Mouse (Mus musculus) c-Kit-positive CD71-positive TER-119-negative erythroid progenitor cells, embryonic 14.5 days (primary cell): ENCODE data around the gene Bst2.
A peak's percentile ranks its signal among the peaks of the same experiment; 100 is the strongest.

Experiments
- DNase-seq: peaks from one replicate; pipeline ENCODE4 v3.0.0-alpha.2; 2013; ENCODE audit warnings: low read depth

Gene Bst2

DNA sequence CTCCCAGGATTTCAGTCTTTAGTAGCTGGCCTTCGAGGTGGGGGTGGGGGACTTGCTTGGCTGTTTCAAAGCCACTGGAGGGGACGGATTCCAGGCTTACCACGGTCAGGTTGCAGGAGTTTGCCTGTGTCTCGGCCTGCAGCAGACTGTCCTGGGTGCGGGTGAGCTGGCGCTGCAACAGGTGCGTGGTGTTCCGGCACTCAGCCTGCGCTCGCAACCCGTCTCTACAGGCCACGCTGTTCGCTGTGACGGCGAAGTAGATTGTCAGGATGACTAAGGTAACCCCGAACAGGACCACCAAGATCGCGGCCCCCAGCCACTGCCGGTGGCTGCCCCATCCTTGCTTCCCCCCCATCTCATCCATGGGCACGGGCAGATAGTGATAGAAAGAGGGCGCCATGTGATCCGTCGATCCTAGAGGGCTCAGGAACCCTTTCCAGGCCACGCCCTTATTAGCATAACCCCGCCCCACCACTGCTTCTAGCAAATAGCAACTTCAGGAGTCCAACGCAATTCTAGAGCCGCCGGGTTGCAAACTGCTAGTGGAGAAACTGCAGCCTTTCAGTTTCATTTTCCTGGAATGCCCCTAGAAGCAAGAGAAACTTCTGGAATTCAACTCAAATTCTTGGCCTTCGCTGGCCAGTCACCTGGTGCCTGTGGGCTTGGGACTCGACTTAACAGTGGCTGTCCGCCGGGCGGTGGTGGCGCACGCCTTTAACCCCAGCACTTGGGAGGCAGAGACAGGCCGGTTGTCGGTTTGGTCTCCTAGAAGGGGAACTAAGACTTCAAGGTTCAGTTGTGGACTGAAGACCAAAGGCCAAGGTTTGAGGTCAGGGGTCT, at the start of gene Bst2:
Bst2 (minus strand) TSS at position 429 of the 840 bp plus-strand sequence.
- DNase-seq, result peak; percentile 98

DNA sequence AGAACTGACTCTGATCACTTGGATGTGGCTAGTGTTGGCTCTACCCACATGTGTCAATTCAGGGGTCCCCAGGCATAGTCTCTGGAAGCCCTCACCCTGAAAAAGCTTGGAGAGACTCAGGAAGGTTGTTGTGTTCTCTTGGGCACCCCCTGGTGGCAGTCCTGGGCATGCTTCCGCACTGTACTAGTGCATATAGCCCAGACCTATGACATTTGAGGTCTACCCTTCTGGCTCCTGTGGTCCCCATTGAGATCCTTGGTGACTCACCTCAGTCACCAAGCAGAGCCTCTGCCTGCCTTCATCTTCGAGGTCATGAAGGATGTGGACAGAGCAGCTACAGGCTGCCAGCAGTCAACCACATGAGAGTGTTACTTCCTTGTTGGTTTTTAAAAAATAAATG, 49.6 kb upstream of the Bst2 start:
- no peak for DNase-seq

DNA sequence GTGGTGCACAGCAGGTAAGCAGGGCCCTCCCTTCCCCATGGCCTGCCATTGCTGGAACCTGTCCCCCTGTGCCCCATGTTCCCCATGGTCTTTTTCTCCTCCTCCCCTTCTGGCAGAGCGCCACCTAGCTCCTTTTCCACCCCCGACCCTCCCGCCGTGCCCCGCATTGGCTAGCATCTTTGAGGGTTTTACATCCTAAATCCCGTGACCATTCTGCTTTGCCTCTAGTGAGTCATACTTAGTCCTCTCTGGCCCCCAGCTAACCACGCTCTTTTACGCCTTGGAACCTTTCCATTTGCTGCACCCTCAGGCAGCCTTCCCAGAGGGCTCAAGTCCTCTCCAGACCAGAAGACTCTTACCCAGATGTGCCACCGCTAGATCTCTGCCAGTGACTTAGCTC, 42.9 kb upstream of the Bst2 start:
- DNase-seq, result no peak

DNA sequence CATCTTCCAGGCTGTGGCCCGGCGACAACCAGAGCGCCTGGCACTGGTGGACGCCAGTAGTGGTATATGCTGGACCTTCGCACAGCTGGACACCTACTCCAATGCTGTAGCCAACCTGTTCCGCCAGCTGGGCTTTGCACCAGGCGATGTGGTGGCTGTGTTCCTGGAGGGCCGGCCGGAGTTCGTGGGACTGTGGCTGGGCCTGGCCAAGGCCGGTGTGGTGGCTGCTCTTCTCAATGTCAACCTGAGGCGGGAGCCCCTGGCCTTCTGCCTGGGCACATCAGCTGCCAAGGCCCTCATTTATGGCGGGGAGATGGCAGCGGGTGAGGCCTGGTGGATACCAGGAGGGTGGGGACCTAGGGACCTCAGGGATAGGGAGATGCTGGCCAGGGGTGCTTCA, 42.2 kb upstream of the Bst2 start:
- no peak for DNase-seq

DNA sequence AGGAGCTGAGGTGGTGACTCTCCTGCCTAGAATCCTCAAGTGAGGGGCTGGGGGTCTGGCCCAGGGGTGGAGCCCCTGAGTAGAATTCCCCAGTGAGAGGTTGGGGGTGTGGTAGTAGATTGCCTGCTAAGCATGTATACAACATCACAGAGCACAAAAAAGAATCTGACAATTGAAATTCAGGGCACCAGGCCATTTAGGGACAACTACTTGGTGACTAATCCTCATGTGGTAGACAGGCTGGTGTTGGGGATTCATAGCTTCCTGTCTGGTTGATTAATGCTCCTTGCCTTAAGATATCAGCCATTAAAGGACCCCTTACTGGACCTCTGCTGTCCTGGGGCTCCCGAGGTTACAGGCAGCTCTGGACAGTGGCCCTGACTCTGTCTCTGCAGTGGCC, 41.8 kb upstream of the Bst2 start:
- no peak for DNase-seq

DNA sequence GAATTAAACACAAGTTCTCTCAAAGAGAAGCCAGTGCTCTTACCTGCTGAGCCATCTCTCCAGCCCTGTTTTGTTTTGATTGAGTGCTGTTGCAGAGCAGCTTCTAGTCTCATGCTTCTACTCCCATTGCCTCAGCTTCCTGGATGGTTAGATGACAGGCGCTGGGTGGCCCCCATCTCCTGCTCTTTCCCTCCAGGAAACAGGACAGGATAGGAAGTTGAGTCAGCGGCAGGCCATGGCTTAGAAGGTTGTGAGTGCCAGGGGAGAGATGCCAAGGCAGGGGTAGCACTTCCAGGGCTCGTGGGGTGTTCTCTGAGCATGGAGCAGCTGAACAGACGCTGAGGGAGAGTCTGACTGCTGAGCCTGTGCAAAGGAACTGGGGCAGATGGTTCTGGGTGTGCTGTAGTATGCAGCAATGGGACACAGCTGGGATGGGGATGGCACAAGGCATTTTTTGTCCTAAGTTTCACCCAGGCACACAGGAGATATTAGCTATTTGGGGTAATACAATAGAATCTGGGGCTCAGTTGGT, 40.7 kb upstream of the Bst2 start:
- no peak for DNase-seq

DNA sequence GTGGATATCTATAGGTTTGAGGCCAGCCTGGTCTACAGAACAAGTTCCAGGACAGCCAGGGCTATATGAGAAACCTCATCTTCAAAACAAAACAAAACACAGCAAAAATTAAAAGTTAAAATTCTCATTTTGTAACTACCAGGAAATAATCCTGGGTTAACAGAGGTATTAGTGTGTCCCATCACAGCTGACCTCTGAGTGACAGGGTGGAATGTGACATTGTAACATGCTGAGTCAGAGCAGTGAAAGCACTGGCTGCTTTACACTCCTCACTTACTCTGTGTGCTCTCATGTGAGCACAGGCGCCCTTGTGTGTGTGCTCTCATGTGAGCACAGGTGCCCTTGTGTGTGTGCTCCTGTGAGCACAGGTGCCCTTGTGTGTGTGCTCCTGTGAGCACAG, 37.8 kb upstream of the Bst2 start:
- no peak for DNase-seq

DNA sequence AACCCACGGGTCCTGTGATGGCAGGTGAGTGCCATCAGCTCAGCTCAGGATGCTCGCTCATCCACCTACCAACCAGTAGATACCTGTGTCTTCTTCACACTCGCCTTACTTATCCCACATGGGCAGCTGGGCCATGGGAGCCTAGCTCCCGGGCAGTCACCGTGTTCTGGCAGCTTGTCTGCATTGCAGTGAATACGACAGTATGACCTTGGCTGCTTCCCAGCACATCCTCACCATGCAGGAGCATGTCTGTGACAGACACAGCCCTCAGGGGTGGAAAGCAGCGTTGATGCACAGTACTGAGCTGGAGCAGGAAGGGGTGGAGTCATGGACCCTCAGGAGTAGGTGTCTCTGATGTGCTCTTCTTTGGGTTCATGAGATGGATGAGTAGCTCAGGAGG, 37.2 kb upstream of the Bst2 start:
- no peak for DNase-seq

DNA sequence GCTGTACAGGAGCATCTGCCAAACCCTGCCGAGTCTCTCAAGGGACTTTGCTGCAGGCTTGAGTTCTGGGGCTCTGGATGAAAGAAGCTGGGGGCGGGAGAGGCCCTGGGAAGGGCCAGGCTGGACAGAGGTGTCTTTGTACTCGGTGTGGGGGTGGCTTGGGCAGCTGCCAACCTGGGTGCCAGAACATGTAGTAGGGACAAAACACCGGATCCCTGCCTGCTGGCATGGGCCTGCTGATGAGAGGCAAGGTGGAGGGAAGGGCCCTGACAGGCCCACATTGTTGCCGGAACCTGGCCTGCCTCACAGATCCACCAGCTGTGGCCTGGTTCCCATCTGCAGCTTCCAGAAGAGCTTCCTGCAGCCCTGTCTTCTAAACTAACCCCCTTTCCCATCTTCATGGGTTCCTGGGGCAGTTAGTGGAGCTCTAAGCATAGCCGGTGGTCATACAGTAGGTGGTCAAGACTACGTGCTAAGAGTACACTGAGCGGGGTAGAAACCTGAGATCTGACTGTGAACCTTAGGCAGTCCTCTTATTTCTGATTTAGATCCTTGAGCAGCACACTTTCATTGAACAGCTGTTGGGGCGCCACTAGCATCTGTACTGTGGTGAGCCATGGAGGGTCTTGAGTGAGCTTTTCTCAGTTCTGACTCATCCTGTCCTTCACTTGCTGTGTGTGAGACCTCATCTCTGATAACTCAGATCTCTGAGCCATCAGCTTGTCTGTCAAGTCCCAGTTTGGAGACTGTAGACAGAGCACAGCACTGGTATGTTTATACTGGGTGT, 35.8 kb upstream of the Bst2 start:
- no peak for DNase-seq

DNA sequence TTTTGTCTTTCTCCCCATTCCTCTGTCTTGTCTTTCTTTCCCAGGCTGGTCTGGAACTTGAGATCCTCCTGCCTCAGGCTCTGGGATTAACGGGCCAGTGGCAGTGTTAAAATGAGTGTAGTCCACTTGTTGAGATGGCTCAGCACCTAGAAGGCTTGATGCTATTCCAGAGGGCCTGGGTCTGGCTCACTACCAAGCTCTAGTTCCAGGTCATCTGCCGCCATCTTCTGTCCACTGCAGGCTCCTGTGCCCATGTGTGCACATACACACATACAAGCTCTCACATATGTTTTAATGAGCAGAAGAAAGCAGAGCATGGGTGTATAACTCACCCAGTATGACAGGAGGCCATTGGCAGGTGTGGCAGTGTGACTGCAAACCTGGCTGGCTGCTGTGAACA, 34.8 kb upstream of the Bst2 start:
- no peak for DNase-seq

DNA sequence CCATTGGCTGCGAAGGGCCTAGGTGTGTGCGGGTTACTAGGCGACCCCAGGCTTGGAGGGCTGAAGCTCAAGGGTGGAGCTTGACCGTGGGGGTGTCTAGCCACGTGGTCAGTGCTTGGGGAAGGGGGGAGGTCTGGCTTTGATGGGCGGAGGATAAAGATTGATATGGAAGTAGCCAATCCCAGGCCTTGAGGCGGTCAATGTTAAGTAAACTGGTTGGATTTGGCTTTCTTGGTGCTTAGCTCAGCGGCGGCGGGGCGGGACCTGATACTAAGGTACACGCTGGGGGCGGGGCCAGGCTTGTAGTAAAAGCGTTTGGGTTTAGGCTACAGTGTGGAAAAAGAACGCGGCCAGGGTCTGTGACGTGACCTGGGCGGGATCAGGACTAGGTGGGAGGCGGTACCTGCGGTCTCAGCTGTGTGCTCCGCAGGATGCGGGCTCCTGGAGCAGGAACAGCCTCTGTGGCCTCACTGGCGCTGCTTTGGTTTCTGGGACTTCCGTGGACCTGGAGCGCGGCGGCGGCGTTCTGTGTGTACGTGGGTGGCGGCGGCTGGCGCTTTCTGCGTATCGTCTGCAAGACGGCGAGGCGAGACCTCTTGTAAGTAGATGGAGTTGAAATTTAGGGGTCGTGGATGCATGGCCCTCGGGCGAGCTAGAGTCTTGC, 33.2 kb upstream of the Bst2 start:
- DNase-seq, result peak; percentile 72

DNA sequence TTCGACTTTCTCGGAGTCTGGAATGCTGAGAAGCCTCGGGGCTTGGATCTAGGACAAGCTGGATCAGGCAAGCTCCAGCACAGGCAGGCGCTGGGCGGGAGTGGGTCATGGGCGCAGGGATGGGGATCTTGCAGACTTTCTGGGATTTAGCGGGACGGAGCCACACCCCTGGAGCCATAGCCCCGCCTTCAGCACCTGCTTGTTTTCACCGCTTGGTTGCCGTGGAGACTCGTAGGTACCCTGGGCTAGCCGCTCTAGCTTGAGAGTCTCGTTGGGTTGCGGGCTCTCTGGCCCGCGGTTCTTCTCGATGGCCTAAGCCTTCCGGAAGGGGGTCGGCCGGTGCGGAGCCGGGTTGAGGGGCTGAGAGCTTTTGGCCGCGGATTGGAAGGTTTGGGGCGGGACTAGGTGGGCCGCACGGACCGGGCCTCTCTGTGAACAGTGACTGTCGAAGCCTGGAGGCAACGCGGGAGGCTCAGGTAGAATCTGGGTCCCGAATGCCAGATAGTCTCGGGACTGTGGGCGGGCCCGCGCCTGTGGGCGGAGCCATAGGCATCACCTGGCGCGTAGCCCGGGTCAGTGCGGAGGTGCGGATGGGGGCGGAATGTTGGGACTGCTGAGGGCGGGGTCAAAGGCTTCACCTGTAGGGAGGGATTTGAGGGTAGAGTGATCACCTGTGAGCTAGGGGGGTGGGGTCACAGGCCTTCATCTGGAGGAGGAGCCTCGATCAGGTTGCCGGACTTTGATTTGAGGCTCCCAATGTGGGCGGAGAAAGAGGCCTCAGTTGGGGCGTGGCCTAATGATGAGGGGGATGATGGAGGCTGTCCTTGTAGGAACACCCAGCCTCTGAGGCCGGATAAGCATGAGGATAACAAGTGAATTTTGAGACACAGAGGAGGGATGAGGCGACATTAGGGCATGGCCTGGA, 32.4 kb upstream of the Bst2 start:
- DNase-seq, result no peak

DNA sequence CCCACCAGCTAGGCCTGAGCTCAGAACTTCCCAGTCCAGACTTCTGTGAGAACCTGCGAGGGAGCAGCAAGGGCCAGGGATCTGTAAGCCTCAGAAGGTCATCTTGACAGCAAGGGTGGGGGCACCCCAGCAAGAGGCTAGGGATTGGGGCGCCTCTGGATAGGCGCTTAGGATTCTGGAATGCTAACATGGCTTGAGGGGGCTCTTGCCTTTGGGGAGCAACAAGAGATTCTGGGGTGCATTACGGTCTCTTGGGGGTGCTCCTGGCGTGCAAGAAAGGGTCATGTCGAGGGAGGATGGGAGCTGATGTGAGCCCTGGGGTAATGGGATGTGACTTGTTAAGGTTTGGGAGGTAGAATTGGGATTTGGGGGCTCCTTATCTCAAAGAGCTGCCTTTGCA, 31.7 kb upstream of the Bst2 start:
- no peak for DNase-seq

DNA sequence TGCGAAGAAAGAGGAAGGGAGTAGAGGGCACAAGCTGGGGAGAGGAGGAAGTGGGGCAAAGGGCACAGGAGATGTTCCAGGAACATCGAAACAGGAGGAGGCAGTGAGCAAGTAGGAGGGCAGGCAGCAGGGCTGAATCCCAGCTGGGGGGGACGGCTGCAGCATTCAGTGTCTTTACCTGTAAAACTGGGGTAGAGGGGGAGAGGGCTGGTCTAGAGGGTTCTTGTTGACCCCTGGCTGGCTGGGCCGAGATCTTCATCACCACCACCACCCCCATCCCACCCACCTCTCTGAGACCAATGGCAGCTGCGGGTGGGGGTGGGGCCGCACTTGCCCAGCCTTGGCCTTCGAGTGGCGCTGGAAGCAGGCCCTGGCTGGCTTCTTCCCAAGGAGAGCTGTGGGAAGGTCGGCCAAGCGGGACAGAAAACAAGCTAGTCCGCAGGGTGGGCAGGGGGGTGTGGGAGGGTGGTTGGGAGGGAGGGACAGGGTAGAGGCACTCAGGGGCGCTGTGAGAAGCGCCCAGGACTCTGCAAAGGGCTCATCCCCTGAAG, 31.2 kb upstream of the Bst2 start, which contains the start of gene Slc27a1:
Slc27a1 (plus strand) TSS at position 496 of the 551 bp plus-strand sequence.
- no peak for DNase-seq

DNA sequence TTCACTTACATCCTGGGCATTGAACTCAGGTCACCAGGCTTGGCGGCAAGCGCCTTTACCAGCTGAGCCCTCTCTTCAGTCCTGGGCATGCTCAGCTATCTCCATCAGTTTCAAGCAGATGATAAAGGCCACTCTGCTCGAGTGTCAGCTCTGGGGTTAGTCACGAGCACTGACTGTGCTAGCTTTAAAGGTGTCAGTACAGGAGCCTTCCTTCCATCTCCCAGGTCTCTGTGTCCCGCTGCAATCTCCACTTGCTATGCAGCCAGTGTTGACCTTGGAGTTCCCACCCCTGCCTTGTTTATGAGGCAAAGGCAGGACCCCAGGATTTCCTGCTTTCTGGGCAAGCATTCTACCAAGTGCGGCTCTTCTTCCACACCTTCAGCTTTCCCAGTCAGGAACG, 30.3 kb upstream of the Bst2 start:
- no peak for DNase-seq

DNA sequence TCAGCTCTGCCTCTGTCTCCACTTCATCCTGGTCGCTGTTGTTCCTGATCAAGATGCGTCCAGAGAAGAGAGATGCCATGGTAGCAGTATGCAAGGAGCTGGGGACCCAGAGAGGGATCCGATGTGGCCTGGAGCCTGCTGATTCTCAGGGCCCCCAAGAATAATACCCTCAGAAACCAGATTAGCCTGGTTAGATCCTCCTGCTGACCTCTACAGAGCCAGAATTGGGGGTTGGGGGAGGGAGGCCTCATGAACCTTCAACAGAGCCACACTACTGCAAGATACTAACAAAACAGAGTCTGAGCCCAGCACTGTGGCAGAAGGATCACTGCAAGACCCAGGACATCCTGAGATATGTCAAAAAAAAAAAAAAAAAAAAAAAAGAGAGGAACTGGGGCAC, 29.2 kb upstream of the Bst2 start, which contains the start of gene Nxnl1:
Nxnl1 (minus strand) TSS at position 101 of the 400 bp plus-strand sequence.
- no peak for DNase-seq

DNA sequence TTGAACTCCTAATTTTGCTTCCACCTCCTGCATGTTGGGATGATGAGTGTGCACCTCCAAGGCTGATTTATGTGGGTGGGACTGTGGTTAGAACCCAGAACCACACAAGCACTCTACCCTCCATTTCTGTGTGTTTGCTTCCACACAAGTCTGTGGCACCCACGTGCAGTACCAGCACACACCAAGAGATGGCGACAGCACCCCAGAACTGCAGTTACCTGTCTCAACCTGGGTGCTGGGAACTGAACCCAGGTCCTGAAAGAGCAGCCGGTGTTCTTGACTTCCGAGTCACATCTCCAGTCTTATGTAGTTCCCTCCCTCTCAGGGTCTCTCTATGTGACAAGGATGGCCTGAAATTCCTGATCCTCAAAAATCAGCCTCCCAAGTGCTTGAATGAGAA, 26.7 kb upstream of the Bst2 start:
- DNase-seq, result no peak

DNA sequence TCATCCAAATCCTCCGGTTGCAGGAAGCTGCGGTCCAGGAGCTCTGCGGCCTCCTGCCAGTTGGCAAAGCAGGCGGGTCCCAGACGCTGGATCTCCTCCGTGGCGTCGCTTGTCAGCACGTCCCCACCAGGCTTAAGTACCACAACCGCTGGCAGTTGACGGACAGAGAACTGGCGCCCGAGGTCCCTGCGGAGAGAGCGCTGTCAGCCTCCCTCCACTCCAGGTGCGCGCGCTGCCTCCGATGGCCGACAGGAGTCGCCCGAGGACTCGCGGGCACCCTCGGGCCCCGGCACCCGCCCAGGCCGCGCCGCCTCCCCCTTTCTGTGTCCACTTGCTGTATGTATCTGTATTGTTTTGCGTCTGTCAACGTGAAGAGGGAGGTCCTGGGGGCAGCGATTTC, 25.5 kb upstream of the Bst2 start:
- no peak for DNase-seq

DNA sequence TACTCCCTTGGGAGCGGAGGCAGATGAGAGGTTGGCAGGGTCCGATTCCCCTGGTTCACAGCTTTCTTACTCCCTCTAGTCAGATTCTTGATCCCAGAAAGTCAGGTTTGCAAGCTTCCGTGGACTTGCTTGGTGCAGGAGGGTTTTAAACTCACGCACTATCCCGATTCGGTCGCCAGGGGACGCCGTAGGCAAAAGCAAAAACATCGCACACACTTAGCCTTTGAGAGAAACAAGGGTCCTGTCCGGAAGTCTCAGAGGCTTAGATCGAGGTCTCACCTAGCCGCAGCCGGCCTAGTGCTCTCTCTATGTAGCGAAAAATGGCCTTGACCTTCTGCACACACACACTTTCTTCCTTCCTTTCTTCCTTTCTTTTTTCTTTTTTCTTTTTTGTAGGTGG, 24.1 kb upstream of the Bst2 start:
- DNase-seq, result peak; percentile 70

DNA sequence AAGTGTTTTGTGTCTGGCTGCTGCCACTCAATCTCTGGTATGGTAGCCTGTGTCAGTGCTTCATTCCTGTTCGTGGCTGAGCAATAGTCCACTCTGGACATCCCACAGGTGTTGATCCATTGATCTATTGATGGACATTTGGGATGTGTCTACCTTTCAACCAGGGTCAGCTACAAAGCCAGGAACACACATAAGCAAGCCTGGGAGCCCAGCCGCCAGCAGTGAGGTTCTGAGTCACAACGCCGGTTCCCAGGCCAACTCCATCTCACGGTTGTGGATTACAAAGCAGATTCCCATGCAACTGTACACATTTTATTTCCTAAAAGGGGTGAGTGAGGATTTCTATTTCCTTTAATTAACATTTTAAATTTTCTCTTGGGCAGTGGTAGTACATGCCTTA, 23.5 kb upstream of the Bst2 start:
- no peak for DNase-seq

DNA sequence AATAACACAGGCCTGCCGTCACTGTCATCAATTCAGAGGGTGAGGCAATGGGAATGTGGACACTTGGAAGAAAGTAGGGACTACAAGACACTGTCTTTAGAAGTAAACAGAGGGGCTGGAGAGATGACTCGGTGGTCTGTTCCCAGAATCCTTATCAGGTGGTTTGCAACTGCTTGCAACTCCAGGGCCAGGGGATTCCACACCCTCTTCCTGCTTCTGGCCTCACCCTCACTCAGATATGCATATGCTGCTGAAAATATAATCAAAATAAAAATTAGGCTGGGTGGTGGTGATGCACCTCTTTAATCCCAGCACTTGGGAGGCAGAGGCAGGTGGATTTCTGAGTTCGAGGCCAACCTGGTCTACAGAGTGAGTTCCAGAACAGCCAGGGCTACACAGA, 22.8 kb upstream of the Bst2 start:
- no peak for DNase-seq
